Mouse (Mus musculus) urinary bladder, postnatal 14 days (tissue): ENCODE results near the gene Dmbt1.
"Not testable (repeated sequence)": the region's sequence is repeated elsewhere in the genome, so short reads cannot be mapped to it uniquely, and the experiment has no call there.

Experiments used
- DNase-seq: peaks from one replicate; pipeline ENCODE4 v3.0.0; 2021; ENCODE audit warnings: low spot score

Dmbt1 gene

DNA sequence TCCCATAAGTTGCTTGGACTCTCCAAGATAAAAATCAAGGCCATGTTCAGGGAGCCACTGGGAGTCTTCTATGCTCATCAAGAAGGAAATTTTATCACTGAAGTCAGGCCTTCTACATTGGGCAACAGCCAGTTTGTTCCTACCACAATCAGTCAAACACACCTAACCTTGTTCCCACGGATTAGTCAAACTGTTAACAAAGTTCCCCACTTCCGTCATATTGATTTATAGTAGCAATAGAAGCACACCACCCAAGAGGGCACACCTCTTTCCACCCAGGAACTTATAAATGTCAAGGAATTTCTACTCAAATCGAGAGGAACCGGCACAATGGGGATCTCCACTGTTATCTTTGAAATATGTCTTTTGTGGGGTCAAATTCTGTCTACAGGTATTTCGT, at the start of gene Dmbt1:
Gene Dmbt1 (plus strand): TSS at position 299 of the 400 bp plus-strand sequence.
- DNase-seq = no peak

- peak; percentile 59 for DNase-seq
These were observed 49.5 kb upstream of the Dmbt1 start for GRCm38 (mm10) chr7:130982371-130982770.

DNA sequence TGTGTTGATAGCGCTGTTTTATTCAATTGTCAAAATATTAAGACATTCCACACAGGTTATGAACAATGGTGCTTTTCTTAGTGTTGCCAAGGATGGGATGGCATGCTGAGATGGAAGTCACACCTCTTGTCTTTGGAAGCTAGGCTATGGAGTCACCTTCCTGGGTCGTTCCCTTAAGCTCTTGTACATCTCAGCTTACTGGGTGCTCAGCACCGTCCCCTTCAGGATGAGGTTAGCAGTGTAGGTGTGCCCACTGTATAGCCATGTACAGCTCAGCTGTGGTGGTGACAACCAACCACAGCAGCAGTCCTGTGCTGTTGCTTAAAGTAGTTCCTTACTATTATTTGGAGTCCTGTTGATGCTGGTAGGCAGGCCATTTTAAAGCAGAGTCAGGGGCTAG, 49.0 kb upstream of the Dmbt1 start:
- DNase-seq = no peak

GRCm38 (mm10) chr7:130984294-130984693, 47.6 kb upstream of the Dmbt1 start:
- no peak for DNase-seq

DNA sequence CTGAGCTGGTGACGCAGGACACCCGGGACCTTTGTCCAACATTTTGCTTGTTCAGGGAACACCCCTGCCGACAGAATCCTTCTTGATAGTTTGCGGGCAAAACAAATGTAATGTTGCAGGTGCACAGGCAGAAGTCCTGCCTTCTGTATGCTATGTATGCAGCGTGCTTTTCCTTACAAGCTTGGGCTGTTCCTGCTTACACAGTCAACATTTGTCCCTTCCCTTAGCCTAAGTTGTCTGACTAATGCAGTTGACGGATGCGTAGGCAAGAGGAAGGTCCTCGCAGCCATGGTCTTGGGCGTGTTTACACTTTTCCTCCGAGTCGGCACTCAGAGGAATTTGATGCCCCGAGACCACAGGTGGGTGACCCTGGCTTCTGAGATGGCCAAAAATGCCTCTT, 46.7 kb upstream of the Dmbt1 start:
- no peak for DNase-seq

- no peak for DNase-seq
These were observed 46.1 kb upstream of the Dmbt1 start for GRCm38 (mm10) chr7:130985716-130986115.

DNA sequence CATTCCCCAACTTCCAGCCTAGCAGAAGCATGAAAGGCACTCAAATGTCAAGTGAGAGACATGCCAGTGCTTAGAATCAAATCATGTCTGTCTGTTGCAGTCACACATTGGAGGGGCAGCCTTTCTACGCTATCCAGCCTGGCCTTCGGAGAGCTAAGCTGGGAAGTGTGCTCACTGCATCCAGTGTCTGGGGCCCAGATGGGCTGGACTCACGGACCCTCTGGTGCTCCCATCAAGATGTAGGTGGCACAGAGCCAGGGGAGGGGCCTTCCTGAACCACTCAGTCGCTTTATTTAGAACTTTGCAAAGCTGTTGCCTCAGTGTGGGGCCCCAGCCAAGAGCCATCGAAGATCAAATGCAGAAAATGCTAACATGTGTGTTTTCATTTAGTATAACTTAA, 43.7 kb upstream of the Dmbt1 start:
- DNase-seq = no peak

DNA sequence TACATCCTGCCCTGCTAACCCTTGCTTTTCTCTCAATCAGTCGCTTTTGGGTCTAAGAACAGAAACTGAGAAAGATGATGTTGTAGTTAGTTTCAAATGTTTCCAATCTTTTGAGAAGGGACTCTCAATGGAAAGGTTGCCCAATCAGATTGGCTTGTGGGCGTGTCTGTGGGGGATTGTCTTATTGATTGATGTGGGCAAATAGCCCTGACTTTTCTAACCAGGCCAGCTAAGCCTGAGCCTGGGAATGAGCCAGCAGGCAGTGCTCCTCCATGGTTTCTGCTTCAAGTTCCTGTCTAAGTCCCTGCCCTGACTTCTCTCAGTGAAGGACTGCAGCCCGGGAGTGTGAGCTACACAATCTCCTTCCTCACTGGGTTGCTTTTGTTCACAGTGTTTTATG, 42.5 kb upstream of the Dmbt1 start:
- DNase-seq = no peak

DNA sequence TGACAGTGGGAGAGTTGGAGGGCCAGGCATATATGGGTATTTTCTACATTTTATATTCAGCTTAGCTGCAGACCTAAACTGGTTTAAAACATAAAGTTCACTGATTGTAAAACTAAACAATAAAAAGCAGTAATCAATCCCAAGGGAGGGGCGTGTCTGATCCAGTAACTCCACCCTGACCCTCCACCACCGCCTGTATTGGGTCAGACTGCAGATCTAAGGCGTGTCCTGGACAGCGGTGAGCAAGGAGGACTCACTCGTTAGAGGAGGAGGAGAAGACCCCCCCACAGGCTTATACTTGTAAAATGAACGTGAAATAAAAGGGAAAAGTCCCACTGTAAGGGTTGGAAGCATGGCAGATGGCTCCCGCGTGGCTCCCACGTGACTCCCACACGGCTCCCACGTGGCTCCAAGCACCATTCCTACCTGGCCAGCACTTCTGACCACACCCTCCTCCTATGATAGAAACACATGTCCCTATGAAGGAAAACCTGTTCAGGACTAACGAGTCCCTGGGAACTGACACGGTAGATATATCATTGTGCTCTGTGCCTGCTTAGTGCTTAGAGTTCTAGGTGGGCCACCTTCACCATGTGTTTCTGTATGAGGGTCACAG, 40.6 kb upstream of the Dmbt1 start:
- no peak for DNase-seq

- no peak for DNase-seq
These were observed 37.9 kb upstream of the Dmbt1 start for GRCm38 (mm10) chr7:130993907-130994306.

GRCm38 (mm10) chr7:131001976-131002726, 29.7 kb upstream of the Dmbt1 start:
- no peak for DNase-seq

- DNase-seq = no peak
These were observed 27.8 kb upstream of the Dmbt1 start for GRCm38 (mm10) chr7:131004071-131004470.

DNA sequence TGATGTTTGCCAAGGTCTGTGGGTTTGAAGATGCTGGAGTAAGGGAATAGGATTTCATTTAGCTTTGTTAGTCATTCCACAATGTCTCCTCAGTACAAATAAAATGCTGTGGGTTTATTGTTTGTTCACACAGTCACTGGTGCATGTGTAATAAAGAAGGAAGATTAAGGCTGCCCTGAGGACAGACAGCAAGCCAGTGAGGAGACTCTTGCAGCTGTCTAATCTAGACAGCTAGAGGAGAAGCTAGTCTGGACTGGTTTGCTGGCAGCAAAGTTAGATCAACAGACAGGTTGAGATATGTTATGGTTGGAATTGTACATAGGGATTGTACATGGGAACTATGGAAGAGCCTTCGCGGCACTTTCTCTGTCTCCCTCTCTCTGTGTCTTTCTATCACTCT, 24.6 kb upstream of the Dmbt1 start:
- no peak for DNase-seq

DNA sequence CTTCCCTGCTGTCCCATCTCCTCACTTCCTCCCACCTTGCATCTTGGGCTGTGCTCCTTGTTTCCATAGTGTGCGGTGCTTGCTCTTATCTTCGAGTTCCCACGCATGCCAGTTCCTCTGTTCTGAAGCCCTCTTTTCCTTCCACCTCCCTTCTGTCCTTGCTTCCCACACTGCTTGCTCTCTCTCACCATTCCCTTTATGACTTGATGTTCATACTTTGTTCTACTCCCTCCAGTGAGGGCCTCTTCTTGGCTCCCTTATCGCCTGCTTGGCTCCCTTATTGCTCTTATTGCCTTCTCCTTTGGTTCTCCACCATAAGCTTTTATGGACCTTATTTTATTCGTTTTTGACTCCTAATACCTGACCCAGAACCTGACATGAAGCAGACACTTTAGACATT, 22.7 kb upstream of the Dmbt1 start:
- no peak for DNase-seq

DNA sequence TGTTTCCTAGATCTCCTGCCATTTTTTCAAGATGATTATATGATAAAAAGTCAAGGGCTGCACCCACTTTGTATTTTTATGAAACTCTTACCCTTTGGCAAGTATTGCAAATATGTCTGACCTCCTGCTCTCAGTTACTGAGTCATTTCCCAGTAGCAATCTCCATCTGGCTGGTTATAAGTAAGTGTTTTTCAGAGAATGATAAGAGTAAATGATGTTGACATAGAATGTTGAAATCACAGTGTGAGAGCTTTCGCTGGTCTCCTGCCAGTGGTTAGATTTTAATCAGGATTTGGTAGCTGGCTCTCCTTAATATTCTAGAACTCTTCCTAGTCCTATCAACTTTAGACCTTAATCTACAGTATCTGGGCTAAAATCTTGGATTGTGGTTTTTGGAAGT, 20.0 kb upstream of the Dmbt1 start:
- DNase-seq = peak; percentile 49

DNA sequence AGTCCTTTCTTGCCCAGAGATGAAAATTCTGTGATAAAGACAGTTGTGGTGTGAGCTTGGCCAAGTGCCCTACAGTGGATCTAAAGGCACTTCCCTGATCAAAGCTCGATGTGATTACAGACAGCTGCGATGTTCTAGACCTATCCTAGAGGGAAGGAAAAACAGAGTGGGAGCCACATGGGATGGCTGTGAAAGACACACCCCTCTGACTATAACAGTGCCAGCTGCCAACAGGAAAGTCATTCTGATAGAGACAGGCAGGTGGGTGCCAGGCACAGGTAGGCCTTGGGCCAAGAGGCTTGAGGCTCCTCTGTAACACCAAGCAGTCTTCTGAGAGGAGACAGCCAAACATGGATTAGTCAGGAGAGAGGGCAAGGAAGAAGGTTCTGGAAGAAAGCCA, 12.7 kb upstream of the Dmbt1 start:
- no peak for DNase-seq

DNA sequence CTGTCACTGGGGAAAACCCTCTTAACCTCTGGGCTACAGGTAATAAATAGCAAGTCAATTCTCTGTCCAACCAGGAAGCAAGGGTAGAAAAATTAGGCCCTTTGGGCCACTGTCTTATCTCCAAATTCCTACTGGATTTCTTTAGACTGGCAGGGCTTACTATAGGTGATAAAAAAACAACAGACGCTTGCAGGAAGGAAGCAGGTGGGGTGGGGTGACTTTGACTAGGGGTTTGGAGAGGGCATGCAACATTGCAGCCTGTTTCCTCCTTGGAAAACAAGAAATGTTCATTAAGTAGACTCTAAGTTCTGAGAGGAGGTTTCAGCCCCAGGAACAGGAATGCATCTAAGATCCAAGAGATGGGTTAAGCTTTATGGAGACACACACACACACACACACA, 7.0 kb upstream of the Dmbt1 start:
- no peak for DNase-seq

GRCm38 (mm10) chr7:131027557-131027956, 4.3 kb upstream of the Dmbt1 start:
- no peak for DNase-seq

DNA sequence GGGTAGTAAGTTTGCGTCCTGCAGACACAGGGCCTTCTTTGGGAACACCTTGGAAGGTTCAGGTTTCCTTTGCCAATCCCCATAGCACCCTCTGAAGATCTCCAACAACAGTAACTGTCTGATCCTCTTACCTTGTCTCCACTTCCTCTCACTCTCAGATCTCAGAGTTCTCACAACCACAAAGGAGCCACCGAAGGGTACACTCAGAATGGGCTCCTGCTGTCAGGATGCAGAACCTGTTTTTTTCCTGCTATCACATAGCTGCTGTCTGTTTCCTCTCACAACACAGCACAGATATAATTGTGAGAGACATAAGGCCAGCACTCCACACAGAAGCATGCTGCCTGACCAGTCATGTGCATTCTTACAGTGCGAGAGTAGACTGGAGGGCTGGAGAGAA, 4.5 kb downstream of the Dmbt1 start:
- no peak for DNase-seq

DNA sequence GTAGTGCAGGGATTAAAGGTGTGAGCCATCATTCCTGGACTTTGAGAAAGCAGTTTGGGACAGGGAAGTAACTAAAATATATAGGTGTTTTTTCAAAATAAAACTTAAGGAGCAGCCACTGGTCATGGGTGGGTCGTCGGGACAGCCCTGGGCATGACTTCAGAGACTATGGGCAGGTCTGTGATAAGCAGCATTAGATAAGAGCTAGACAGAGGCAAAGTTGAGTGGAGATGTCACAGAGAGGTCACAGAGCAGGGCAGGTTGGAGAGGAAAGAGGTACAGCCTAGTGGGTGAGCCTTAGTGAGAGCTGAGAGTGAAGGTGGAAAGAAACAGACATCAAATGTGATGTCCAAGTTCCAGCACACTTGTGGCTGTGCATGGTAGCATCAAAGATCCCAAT, 5.2 kb downstream of the Dmbt1 start:
- DNase-seq = no peak

DNA sequence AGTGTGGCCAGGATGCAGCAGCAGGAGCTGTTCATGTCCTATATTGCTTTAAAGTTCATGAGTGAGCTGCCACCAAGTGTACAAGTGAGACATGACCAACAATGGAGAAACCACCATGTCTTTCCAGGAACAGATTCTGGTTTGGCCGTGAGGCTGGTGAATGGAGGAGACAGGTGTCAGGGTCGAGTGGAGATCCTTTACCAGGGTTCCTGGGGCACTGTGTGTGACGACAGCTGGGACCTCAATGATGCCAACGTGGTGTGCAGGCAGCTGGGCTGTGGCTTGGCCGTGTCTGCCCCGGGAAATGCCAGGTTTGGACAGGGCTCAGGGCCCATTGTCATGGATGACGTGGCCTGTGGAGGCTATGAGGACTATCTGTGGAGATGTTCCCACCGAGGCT, 8.9 kb downstream of the Dmbt1 start:
- DNase-seq = not testable (repeated sequence)

DNA sequence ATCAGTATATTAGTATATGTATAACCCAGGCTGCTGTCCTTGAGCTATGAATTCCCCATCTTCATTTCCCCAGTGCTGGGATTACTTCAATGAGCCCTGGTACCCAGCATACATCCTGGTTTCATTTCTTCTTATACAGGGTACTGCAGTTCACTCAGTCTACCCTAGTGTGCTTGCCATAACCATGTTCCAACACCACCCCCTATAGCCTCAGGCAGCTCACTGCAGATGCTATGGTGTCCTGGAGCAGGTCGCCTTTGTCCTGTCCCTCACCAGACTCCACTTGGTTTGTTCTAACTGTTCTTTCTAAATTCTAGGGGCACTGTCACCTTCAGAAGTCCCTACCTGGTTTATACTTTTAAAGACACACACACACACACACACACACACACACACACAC, 10.8 kb downstream of the Dmbt1 start:
- no peak for DNase-seq

DNA sequence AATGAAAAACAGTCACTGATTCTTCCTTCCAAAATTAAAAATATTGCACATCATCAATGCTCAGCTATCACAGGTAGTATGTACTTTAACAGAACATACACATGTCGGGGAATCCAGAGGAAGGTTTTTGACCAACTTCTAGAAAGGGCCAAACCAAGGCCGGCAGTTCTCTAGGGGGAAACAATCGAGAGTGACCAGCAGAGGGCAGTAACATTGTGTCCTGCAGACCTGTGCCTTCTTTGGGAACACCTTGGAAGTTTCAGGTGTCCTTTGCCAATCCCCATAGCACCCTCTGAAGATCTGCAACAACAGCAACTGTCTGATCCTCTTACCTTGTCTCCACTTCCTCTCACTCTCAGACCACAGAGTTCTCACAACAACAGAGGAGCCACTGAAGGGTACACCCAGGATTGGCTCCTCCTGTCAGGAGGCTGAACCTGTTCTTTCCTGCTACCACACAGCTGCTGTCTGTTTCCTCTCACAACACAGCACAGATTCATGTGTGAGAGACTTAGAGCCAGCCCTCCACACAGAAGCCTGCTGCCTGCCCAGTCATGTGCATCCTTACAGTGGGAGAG, 13.5 kb downstream of the Dmbt1 start:
- not testable (repeated sequence) for DNase-seq

DNA sequence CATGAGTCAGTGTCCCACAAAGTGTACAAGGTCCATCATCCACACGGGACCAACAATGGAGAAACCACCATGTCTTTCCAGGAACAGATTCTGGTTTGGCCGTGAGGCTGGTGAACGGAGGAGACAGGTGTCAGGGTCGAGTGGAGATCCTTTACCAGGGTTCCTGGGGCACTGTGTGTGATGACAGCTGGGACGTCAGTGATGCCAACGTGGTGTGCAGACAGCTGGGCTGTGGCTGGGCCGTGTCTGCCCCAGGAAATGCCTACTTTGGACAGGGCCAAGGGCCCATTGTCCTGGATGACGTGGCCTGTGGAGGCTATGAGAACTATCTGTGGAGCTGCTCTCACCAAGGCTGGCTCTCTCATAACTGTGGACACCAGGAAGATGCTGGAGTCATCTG, 18.0 kb downstream of the Dmbt1 start:
- DNase-seq = not testable (repeated sequence)
